Mouse (Mus musculus) forebrain, embryonic 16.5 days (tissue): ENCODE measurements at regions not wholly inside any gene's neighbourhood (a gene's known extent, or its start where the extent isn't known, plus 50 kb on each side); places are given as distances from the start of the nearest gene placed in this dataset.

Experiments
- ATAC-seq: fragments of 200-750 bp; cut with Nextera tagmentation; 2 replicates; pipeline ENCODE4 v1.8.0; 2017; ENCODE audit warnings: mild to moderate bottlenecking, moderate library complexity
- H3K27ac ChIP-seq: fragments of 300-500 bp; sonication (generic); 2 replicates; pipeline ENCODE4 v1.5.1; 2014; ENCODE audit warnings: low read length, control low read depth
- H3K27me3 ChIP-seq: fragments of 300-500 bp; sonication (generic); replicated peaks from 2 replicates; pipeline ENCODE4 v1.6.1; 2014; ENCODE audit warnings: low read length; ENCODE audit not compliant: control insufficient read depth, insufficient read depth
- H3K36me3 ChIP-seq: fragments of 300-500 bp; sonication (generic); 2 replicates; pipeline ENCODE4 v1.6.1; 2014; ENCODE audit not compliant: control insufficient read depth, insufficient read depth
- H3K4me1 ChIP-seq: fragments of 300-500 bp; sonication (generic); replicated peaks from 2 replicates; pipeline ENCODE4 v1.6.1; 2014; ENCODE audit warnings: low read length; ENCODE audit not compliant: control insufficient read depth, insufficient read depth
- H3K4me2 ChIP-seq: fragments of 300-500 bp; sonication (generic); 2 replicates; pipeline ENCODE4 v1.6.1; 2014; ENCODE audit warnings: mild to moderate bottlenecking, low read length, control low read depth
- H3K4me3 ChIP-seq: fragments of 300-500 bp; sonication (generic); replicated peaks from 2 replicates; pipeline ENCODE4 v1.5.1; 2014; ENCODE audit warnings: mild to moderate bottlenecking, low read length, control low read depth
- H3K9ac ChIP-seq: fragments of 300-500 bp; sonication (generic); replicated peaks from 2 replicates; pipeline ENCODE4 v1.6.1; 2014; ENCODE audit warnings: low read depth, low read length, control low read depth
- H3K9me3 ChIP-seq: fragments of 300-500 bp; sonication (generic); 2 replicates; pipeline ENCODE4 v1.6.1; 2016; ENCODE audit warnings: low read length; ENCODE audit not compliant: control insufficient read depth
- WGBS: fragments of 180-500 bp; shearing (Covaris S2); extraction: QIAGEN DNeasy Blood & Tissue Kit; methylation state at CpG from one replicate; pipeline ENCODE4 v1.1.7; 2014; 5-methylcytosine and 5-hydroxymethylcytosine counted together

GRCm38 (mm10) chr8:89404287-89404686 lies 360.3 kb upstream of the Sall1 start:
- ATAC-seq: no peak
- Histone ChIP-seq H3K27me3 (no peaks in the 10 kb centered on the region), H3K4me3 (no peak overlapping the region), H3K36me3 (no peaks in the 10 kb centered on the region), H3K4me2 (no peak overlapping the region), H3K9ac (no peak overlapping the region), H3K4me1 (peaks cover 5% of the 10 kb centered on the region), H3K27ac (no peak overlapping the region), H3K9me3 (no peaks in the 10 kb centered on the region)
- WGBS: 76% methylated on average over 3 of the region's 3 CpGs

GRCm38 (mm10) chr8:89396673-89397072 lies 352.7 kb upstream of the Sall1 start:
- no peak overlapping the region for H3K27ac ChIP-seq
- no peaks in the 10 kb centered on the region for H3K9me3 ChIP-seq
- no peak overlapping the region for H3K4me2 ChIP-seq
- no peaks in the 10 kb centered on the region for H3K27me3 ChIP-seq
- no peaks in the 10 kb centered on the region for H3K36me3 ChIP-seq
- H3K4me3 ChIP-seq: no peak overlapping the region
- H3K4me1 ChIP-seq: no peaks in the 10 kb centered on the region
- no peak overlapping the region for H3K9ac ChIP-seq
- ATAC-seq: no peak

GRCm38 (mm10) chr8:89392749-89393148 lies 348.8 kb upstream of the Sall1 start:
- no peak overlapping the region for H3K4me3 ChIP-seq
- H3K27me3 ChIP-seq: no peaks in the 10 kb centered on the region
- 0 out of 2 replicates have a peak, but pooled peaks cover 5% of the 10 kb centered on the region for H3K4me1 ChIP-seq
- no peak overlapping the region for H3K4me2 ChIP-seq
- WGBS: 83% methylated on average over 6 of the region's 6 CpGs
- no peak overlapping the region for H3K27ac ChIP-seq
- no peaks in the 10 kb centered on the region for H3K9me3 ChIP-seq
- no peak overlapping the region for H3K9ac ChIP-seq
- no peaks in the 10 kb centered on the region for H3K36me3 ChIP-seq
- no peak for ATAC-seq

GRCm38 (mm10) chr8:89388761-89389160 lies 344.8 kb upstream of the Sall1 start:
- no peak overlapping the region for H3K27ac ChIP-seq
- 29% methylated on average over 6 of the region's 6 CpGs for WGBS
- peaks cover 9% of the 10 kb centered on the region; the same call in 1 of the 2 replicates for H3K4me1 ChIP-seq
- no peaks in the 10 kb centered on the region for H3K9me3 ChIP-seq
- no peaks in the 10 kb centered on the region for H3K36me3 ChIP-seq
- H3K27me3 ChIP-seq: no peaks in the 10 kb centered on the region
- no peak overlapping the region for H3K9ac ChIP-seq
- H3K4me2 ChIP-seq: no peak overlapping the region
- no peak overlapping the region for H3K4me3 ChIP-seq
- ATAC-seq: no peak

- H3K4me1 ChIP-seq: peaks cover 9% of the 10 kb centered on the region; the same call in 1 of the 2 replicates
- H3K27ac ChIP-seq: no peak overlapping the region
- no peak overlapping the region for H3K4me3 ChIP-seq
- H3K9ac ChIP-seq: no peak overlapping the region
- no peak overlapping the region for H3K4me2 ChIP-seq
- 17% methylated on average over 8 of the region's 8 CpGs for WGBS
- ATAC-seq: no peak
- no peaks in the 10 kb centered on the region for H3K27me3 ChIP-seq
- H3K9me3 ChIP-seq: no peaks in the 10 kb centered on the region
- H3K36me3 ChIP-seq: no peaks in the 10 kb centered on the region
Observed at GRCm38 (mm10) chr8:89387295-89387694, 343.3 kb upstream of the Sall1 start.

- Histone ChIP-seq H3K4me3 (no peak overlapping the region), H3K4me2 (no peak overlapping the region), H3K27me3 (no peaks in the 10 kb centered on the region), H3K36me3 (no peaks in the 10 kb centered on the region), H3K9me3 (no peaks in the 10 kb centered on the region), H3K4me1 (peaks cover 9% of the 10 kb centered on the region; the same call in 1 of the 2 replicates), H3K27ac (no peak overlapping the region), H3K9ac (no peak overlapping the region)
- no peak for ATAC-seq
- 83% methylated on average over 5 of the region's 5 CpGs for WGBS
Observed at GRCm38 (mm10) chr8:89385028-89385427, 341.1 kb upstream of the Sall1 start.

GRCm38 (mm10) chr8:89383781-89384180 lies 339.8 kb upstream of the Sall1 start:
- no peak overlapping the region for H3K4me3 ChIP-seq
- H3K9ac ChIP-seq: no peak overlapping the region
- H3K9me3 ChIP-seq: no peaks in the 10 kb centered on the region
- no peak for ATAC-seq
- WGBS: 79% methylated on average over 5 of the region's 5 CpGs
- H3K27ac ChIP-seq: no peak overlapping the region
- no peaks in the 10 kb centered on the region for H3K36me3 ChIP-seq
- no peaks in the 10 kb centered on the region for H3K27me3 ChIP-seq
- H3K4me1 ChIP-seq: peaks cover 9% of the 10 kb centered on the region; the same call in 1 of the 2 replicates
- H3K4me2 ChIP-seq: no peak overlapping the region

GRCm38 (mm10) chr8:89382538-89383380 lies 338.8 kb upstream of the Sall1 start:
- ATAC-seq: no peak
- Histone ChIP-seq H3K4me2 (no peak overlapping the region), H3K4me1 (peaks cover 4% of the 10 kb centered on the region; the same call in 1 of the 2 replicates), H3K9ac (no peak overlapping the region), H3K4me3 (no peak overlapping the region), H3K27me3 (no peaks in the 10 kb centered on the region), H3K27ac (no peak overlapping the region), H3K36me3 (no peaks in the 10 kb centered on the region), H3K9me3 (no peaks in the 10 kb centered on the region)
- WGBS: 57% methylated on average over 9 of the region's 9 CpGs

- no peak for ATAC-seq
- H3K27ac ChIP-seq: no peak overlapping the region
- H3K9ac ChIP-seq: no peak overlapping the region
- no peaks in the 10 kb centered on the region for H3K36me3 ChIP-seq
- no peaks in the 10 kb centered on the region for H3K27me3 ChIP-seq
- WGBS: 75% methylated on average over 9 of the region's 9 CpGs
- H3K4me2 ChIP-seq: no peak overlapping the region
- H3K9me3 ChIP-seq: no peaks in the 10 kb centered on the region
- no peak overlapping the region for H3K4me3 ChIP-seq
- H3K4me1 ChIP-seq: no peaks in the 10 kb centered on the region
Observed at GRCm38 (mm10) chr8:89380436-89380835, 336.5 kb upstream of the Sall1 start.
